Comparison of ENCODE assay signal across 13 mouse cellular contexts in genomic region chr19:47441541-47442293, GRCm38 (mm10). TPM values are rescaled to one million over a fixed set of nuclear protein-coding genes. Genes with fewer than 3 reads are reported as not detected.
DNase-seq lines count a peak whose midpoint lies in the region; ATAC-seq and TF ChIP-seq lines count a peak whose summit lies in the region.
"Had no signal": no experiment of that assay in that cellular context is flagged by ENCODE, and none has a peak within 500 bp of the region (broad histone marks: within the 10 kb centered on the region; RNA-seq: fewer than 3 reads in every experiment).

No protein-coding gene starts in this region.

- ATAC-seq in liver, embryonic 11.5 days (replicated peaks; ENCODE audit: low FRiP score), result 0 out of 2 replicates have a peak, but pooled peaks have one; percentile 8
- ATAC-seq: forebrain, embryonic 14.5 days; intestine, embryonic 15.5 days; Patski had no signal

- H3K9ac ChIP-seq in liver, embryonic 11.5 days (ENCODE audit: low read depth, low read length), result no peak overlapping the region
- H3K9ac ChIP-seq: intestine, embryonic 15.5 days; neural tube, embryonic 15.5 days had no signal

- no peak overlapping the region for H3K4me2 ChIP-seq in liver, embryonic 11.5 days
- H3K4me2 ChIP-seq: heart, embryonic 11.5 days; intestine, embryonic 15.5 days; neural tube, embryonic 15.5 days had no signal

- TF ChIP-seq POLR2A in kidney, adult 2 months (IDR thresholded peaks at IDR 0.05; ENCODE audit: low read depth, low read length), result no peak

- peaks cover 58% of the 10 kb centered on the region for H3K79me2 ChIP-seq in macrophage (ENCODE audit: inconsistent target)

- H3K4me3 ChIP-seq in liver, embryonic 11.5 days (ENCODE audit: low read depth, low read length), result no peak overlapping the region
- no peak overlapping the region for H3K4me3 ChIP-seq in macrophage (ENCODE audit: inconsistent target)
- no peak overlapping the region for H3K4me3 ChIP-seq in kidney, adult 2 months (ENCODE audit: insufficient read depth, low read depth, low read length)
- H3K4me3 ChIP-seq: intestine, embryonic 15.5 days; megakaryocyte, embryonic 14.5 days; neural tube, embryonic 15.5 days had no signal

- H3K4me1 ChIP-seq in liver, embryonic 11.5 days (replicated peaks; ENCODE audit: control insufficient read depth, insufficient read depth, low read length), result peaks cover 36% of the 10 kb centered on the region
- H3K4me1 ChIP-seq in kidney, adult 2 months (ENCODE audit: control insufficient read depth, insufficient read depth, low read length), result no peaks in the 10 kb centered on the region

- DNase-seq in liver, embryonic 11.5 days (ENCODE audit: low spot score), result no peak
- DNase-seq in liver (no peak), MN1 (ENCODE audit: low spot score) (peak; percentile 59)
- DNase-seq in thymus, postnatal 36 days, result peak; percentile 39 to 57
- DNase-seq in kidney, adult 2 months, result no peak
- no peak for DNase-seq in layer of hippocampus, postnatal 10 days (ENCODE audit: low spot score in 2 of 2)

- WGBS in liver, embryonic 11.5 days, result 63% methylated on average over 17 of the region's 17 CpGs
- WGBS in macrophage (ENCODE audit: missing documents), result 48% methylated on average over 17 of the region's 17 CpGs
- 80% methylated on average over 17 of the region's 17 CpGs for WGBS in kidney, adult 2 months

- H3K9me3 ChIP-seq in liver, embryonic 11.5 days (ENCODE audit: control insufficient read depth, low read length), result no peaks in the 10 kb centered on the region
- H3K9me3 ChIP-seq: intestine, embryonic 15.5 days; megakaryocyte, embryonic 14.5 days; neural tube, embryonic 15.5 days had no signal

- no peaks in the 10 kb centered on the region for H3K27me3 ChIP-seq in liver, embryonic 11.5 days (replicated peaks; ENCODE audit: control insufficient read depth, insufficient read depth, low read length)
- no peaks in the 10 kb centered on the region for H3K27me3 ChIP-seq in kidney, adult 2 months (replicated peaks; ENCODE audit: control insufficient read depth, insufficient read depth, low read length)
- H3K27me3 ChIP-seq: intestine, embryonic 15.5 days; neural tube, embryonic 15.5 days; Patski had no signal

- H3K36me3 ChIP-seq in liver, embryonic 11.5 days (ENCODE audit: control insufficient read depth, insufficient read depth, low read length), result no peaks in the 10 kb centered on the region
- no peaks in the 10 kb centered on the region for H3K36me3 ChIP-seq in macrophage (ENCODE audit: inconsistent target)
- H3K36me3 ChIP-seq in kidney, adult 2 months (ENCODE audit: control insufficient read depth, insufficient read depth, low read length), result no peaks in the 10 kb centered on the region
- H3K36me3 ChIP-seq: intestine, embryonic 15.5 days; neural tube, embryonic 15.5 days had no signal

- no peak for TF ChIP-seq CTCF in kidney, adult 2 months (conservative IDR thresholded peaks at IDR 0.05; ENCODE audit: insufficient read depth, insufficient read length, low read depth, low read length)

- no peak overlapping the region for H3K27ac ChIP-seq in liver, embryonic 11.5 days (ENCODE audit: low read depth, low read length)
- H3K27ac ChIP-seq in macrophage, result peak overlapping the region; percentile 82
- no peak overlapping the region for H3K27ac ChIP-seq in kidney, adult 2 months (ENCODE audit: insufficient read depth, low read depth, low read length)
- H3K27ac ChIP-seq: intestine, embryonic 15.5 days; neural tube, embryonic 15.5 days had no signal

RNA-seq across cellular contexts. Expression of gene Sh3pxd2a, which starts 22.5 kb away (rescaled TPM):
- 2.9 and 3.6 TPM in 2 replicates for polyA plus RNA-seq in liver, embryonic 11.5 days (2014; fragmentation: Nextera tagmentation; extraction: Ambion mirVana)
- 10 to 100 TPM; 10.9 to 28.2 (median 21.6) TPM for total RNA-seq in macrophage (2018; cell fraction: chromatin; rRNA removed)
- 10 to 100 TPM in 14 of 26 experiments, 1 to 10 TPM in 12; 6.1 to 17.3 (median 11.1) TPM for total RNA-seq in macrophage (2018; cell fraction: cytosol; rRNA removed)
- total RNA-seq in macrophage (2018; cell fraction: nucleus; rRNA removed), result 10 to 100 TPM in 25 of 26 experiments, 1 to 10 TPM in 1; 9.3 to 36.6 (median 16.3) TPM
- polyA plus RNA-seq in macrophage (2018), result 7.9 to 13.4 TPM (median 8.0 TPM) in 3 replicates
- polyA plus RNA-seq in kidney, adult 2 months (2012; rRNA removed), result 14.9 and 15.5 TPM in 2 replicates
- total RNA-seq in layer of hippocampus, postnatal 10 days (2021), result 10 to 100 TPM; 28.0 to 29.1 TPM

Comparison
In these comparisons a context has a peak if more than half of its experiments do, and no peak if none do; other contexts are left out.
1. DNase-seq: peak in MN1 (single experiment) and thymus, postnatal 36 days (2 of 2); none in liver, embryonic 11.5 days (single experiment), liver (single experiment), kidney, adult 2 months (single experiment) and layer of hippocampus, postnatal 10 days (0 of 2).